Mouse (Mus musculus) olfactory bulb, adult 2 months (tissue): ENCODE data around the gene Phf20. TPM values are rescaled to one million over a fixed set of nuclear protein-coding genes. Genes with fewer than 3 reads are reported as not detected.

Source experiments
- H3K27ac ChIP-seq: fragments of 200-500 bp; 2 replicates; pipeline ENCODE4 v1.5.1; 2012; ENCODE audit warnings: low read depth, low read length; ENCODE audit not compliant: insufficient read depth
- H3K4me1 ChIP-seq: fragments of 200-500 bp; 2 replicates; pipeline ENCODE4 v1.6.1; 2012; ENCODE audit warnings: low read length; ENCODE audit not compliant: control insufficient read depth, insufficient read depth
- H3K4me3 ChIP-seq: fragments of 200-500 bp; 2 replicates; pipeline ENCODE4 v1.5.1; 2012; ENCODE audit warnings: mild to moderate bottlenecking, low read depth, low read length, moderate library complexity; ENCODE audit not compliant: insufficient read depth
- CTCF ChIP-seq: fragments of 200-500 bp; IDR thresholded peaks from 2 replicates; pipeline ENCODE4 v1.5.1; 2012; ENCODE audit warnings: low read depth, mild to moderate bottlenecking, low read length, moderate library complexity; ENCODE audit not compliant: insufficient read depth
- POLR2A ChIP-seq: fragments of 200-500 bp; IDR thresholded peaks from 2 replicates; pipeline ENCODE4 v1.6.1; 2012; ENCODE audit warnings: mild to moderate bottlenecking, low read depth, low read length, moderate library complexity; ENCODE audit not compliant: insufficient read depth
- WGBS: fragments of 180-500 bp; shearing (Covaris S2); methylation state at CpG from one replicate; pipeline ENCODE4 v1.1.7; 2018; 5-methylcytosine and 5-hydroxymethylcytosine counted together
- polyA plus RNA-seq: library from polyadenylated mRNA; stranded (reverse); fragments of >200 nt; gene quantifications from 2 replicates; pipeline ENCODE4 v1.2.4, GENCODE M21; 2012; ENCODE audit warnings: low replicate concordance; ENCODE audit not compliant: missing spikeins, insufficient read depth, insufficient read length

Phf20 gene
- polyA plus RNA-seq, 1 experiment: 586 TPM

- Histone ChIP-seq H3K4me1 (no peaks in the 10 kb centered on the region; the same call in 1 of the 2 replicates), H3K27ac (no peak overlapping the region), H3K4me3 (no peak overlapping the region)
- TF ChIP-seq POLR2A (no peak), CTCF (no peak)
Measured at GRCm38 (mm10) chr2:156194571-156194970, 1.7 kb upstream of the Phf20 start.

- Histone ChIP-seq H3K4me1 (peaks cover 3% of the 10 kb centered on the region), H3K4me3 (peak overlapping the region; percentile 97), H3K27ac (no peak overlapping the region; the same call in 1 of the 2 replicates)
- 2% methylated on average over 17 of the region's 17 CpGs for WGBS
- TF ChIP-seq CTCF (no peak), POLR2A (no peak)
Measured at GRCm38 (mm10) chr2:156197129-156197911, 1.1 kb downstream of the Phf20 start.

GRCm38 (mm10) chr2:156199944-156200343 is 3.7 kb downstream of the Phf20 start:
- Histone ChIP-seq H3K27ac (no peak overlapping the region), H3K4me1 (peaks cover 8% of the 10 kb centered on the region), H3K4me3 (no peak overlapping the region)
- TF ChIP-seq CTCF (no peak), POLR2A (no peak)
- WGBS: 12% methylated on average over 3 of the region's 3 CpGs

GRCm38 (mm10) chr2:156201486-156201885 is 5.2 kb downstream of the Phf20 start:
- H3K4me3 ChIP-seq: no peak overlapping the region
- no peak overlapping the region for H3K27ac ChIP-seq
- 83% methylated on average over 4 of the region's 4 CpGs for WGBS
- no peak for TF ChIP-seq CTCF
- no peak for TF ChIP-seq POLR2A
- H3K4me1 ChIP-seq: peaks cover 8% of the 10 kb centered on the region

- no peak for TF ChIP-seq POLR2A
- TF ChIP-seq CTCF: no peak
- no peak overlapping the region for H3K4me3 ChIP-seq
- WGBS: 35% methylated on average over 3 of the region's 3 CpGs
- H3K4me1 ChIP-seq: peaks cover 8% of the 10 kb centered on the region
- H3K27ac ChIP-seq: peak overlapping the region; percentile 6; the same call in 1 of the 2 replicates
Measured at GRCm38 (mm10) chr2:156202848-156203437, 6.7 kb downstream of the Phf20 start.

GRCm38 (mm10) chr2:156203917-156204316 is 7.7 kb downstream of the Phf20 start:
- H3K4me3 ChIP-seq: no peak overlapping the region
- no peak overlapping the region for H3K27ac ChIP-seq
- 90% methylated on average over 6 of the region's 6 CpGs for WGBS
- peaks cover 8% of the 10 kb centered on the region for H3K4me1 ChIP-seq
- TF ChIP-seq CTCF (no peak), POLR2A (no peak)

GRCm38 (mm10) chr2:156217786-156218185 is 21.5 kb downstream of the Phf20 start:
- no peak overlapping the region for H3K27ac ChIP-seq
- no peaks in the 10 kb centered on the region for H3K4me1 ChIP-seq
- H3K4me3 ChIP-seq: no peak overlapping the region
- 34% methylated on average over 1 of the region's 1 CpGs for WGBS
- no peak for TF ChIP-seq POLR2A

GRCm38 (mm10) chr2:156222100-156222499 is 25.8 kb downstream of the Phf20 start:
- no peak overlapping the region for H3K27ac ChIP-seq
- TF ChIP-seq CTCF (no peak), POLR2A (no peak)
- no peak overlapping the region for H3K4me3 ChIP-seq
- 0 out of 2 replicates have a peak, but pooled peaks cover 2% of the 10 kb centered on the region for H3K4me1 ChIP-seq

GRCm38 (mm10) chr2:156224043-156224442 is 27.8 kb downstream of the Phf20 start:
- Histone ChIP-seq H3K4me1 (0 out of 2 replicates have a peak, but pooled peaks cover 2% of the 10 kb centered on the region), H3K27ac (no peak overlapping the region), H3K4me3 (no peak overlapping the region)
- 94% methylated on average over 5 of the region's 5 CpGs for WGBS
- no peak for TF ChIP-seq CTCF
- no peak for TF ChIP-seq POLR2A
